Mouse (Mus musculus) right cerebral cortex, adult 18-20 months (tissue): ENCODE measurements around the gene Lbh.

Experiments used
- DNase-seq: peaks from one replicate; pipeline ENCODE4 v3.0.0; 2022; ENCODE audit warnings: mixed read lengths

The Lbh gene

DNA sequence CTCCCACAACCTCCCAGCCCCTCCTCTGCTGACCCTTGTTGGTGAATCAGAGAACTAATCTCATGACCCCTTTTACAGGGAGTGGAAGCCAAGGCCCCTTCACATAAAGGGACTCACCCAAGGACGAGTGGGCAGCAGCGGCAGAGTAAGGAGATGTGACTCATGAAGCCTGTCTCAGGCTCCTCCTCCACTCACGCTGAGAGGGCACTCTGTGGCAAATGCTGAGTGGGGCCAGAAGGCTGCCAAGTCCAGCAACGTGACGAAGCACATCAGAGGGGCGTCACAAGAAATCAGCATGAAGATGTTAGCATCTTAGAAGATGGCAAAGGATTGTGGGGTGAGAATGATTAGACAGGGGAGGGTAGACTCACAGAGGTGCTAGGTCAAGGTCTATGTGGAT lies 64.1 kb downstream of the Lbh start:
- no peak for DNase-seq

DNA sequence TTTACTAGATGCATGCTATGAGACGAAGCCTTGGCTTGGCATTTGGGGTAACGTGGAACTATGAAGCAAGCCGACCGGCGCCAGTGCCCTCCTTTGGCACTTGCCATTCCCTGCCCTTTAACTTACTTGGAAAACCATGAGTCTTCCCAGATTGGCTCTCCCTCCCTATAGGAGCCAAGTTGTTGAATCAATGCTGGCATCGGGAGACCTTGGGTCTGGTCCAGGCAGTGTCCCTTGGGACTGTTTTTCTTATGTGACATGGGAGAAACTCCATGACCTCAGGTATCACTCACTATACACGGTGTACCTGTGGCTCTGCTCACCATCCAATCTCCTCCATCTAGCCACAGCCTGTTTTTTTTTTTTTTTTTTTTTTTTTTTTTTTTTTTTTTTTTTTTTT lies 65.4 kb downstream of the Lbh start:
- DNase-seq = no peak

DNA sequence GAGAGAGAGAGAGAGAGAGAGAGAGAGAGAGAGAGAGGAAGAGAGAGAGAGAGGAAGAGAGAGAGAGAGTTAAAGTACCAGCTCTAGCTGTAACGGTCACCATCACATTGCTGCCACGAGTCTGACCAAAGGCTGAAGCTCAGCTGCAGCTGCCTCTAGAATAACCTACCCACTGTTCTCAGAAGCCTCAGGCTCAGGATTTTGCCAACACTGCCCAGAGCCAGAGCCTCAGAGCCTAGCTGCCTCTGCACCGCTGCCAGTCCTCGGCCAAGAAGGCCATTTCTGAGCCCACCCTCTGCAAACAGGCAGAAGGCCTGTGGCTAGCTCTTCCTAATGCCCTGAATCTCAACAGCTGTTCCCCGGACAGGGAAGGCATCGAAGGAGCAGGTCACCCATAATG lies 70.9 kb downstream of the Lbh start:
- no peak for DNase-seq
